Mouse (Mus musculus): ENCODE results near the gene Lsamp.

Lsamp gene

GRCm38 (mm10) chr16:41771427-41772125 lies 1787.4 kb downstream of the Lsamp start:
- DNase-seq (ENCODE audit: low spot score in 2 of 2), result no peak

- DNase-seq (ENCODE audit: low spot score in 2 of 2), result peak in 1 of 2 experiments; percentile 6
Measured at GRCm38 (mm10) chr16:41777586-41777985, 1793.4 kb downstream of the Lsamp start.

GRCm38 (mm10) chr16:41785600-41785999 lies 1801.4 kb downstream of the Lsamp start:
- no peak for DNase-seq (ENCODE audit: low spot score in 2 of 2)

GRCm38 (mm10) chr16:41786704-41787103 lies 1802.5 kb downstream of the Lsamp start:
- DNase-seq (ENCODE audit: low spot score in 2 of 2), result no peak

- DNase-seq (ENCODE audit: low spot score in 2 of 2), result no peak
Measured at GRCm38 (mm10) chr16:41787146-41787545, 1803.0 kb downstream of the Lsamp start.

- no peak for DNase-seq (ENCODE audit: low spot score in 2 of 2)
Measured at GRCm38 (mm10) chr16:41790016-41790415, 1805.9 kb downstream of the Lsamp start.

- no peak for DNase-seq (ENCODE audit: low spot score in 2 of 2)
Measured at GRCm38 (mm10) chr16:41820369-41820768, 1836.2 kb downstream of the Lsamp start.

- DNase-seq (ENCODE audit: low spot score in 2 of 2), result no peak
Measured at GRCm38 (mm10) chr16:41826899-41827604, 1842.9 kb downstream of the Lsamp start.

- no peak for DNase-seq (ENCODE audit: low spot score in 2 of 2)
Measured at GRCm38 (mm10) chr16:41827605-41827948, 1843.4 kb downstream of the Lsamp start.

GRCm38 (mm10) chr16:41834637-41835036 lies 1850.5 kb downstream of the Lsamp start:
- DNase-seq (ENCODE audit: low spot score in 2 of 2), result no peak

- DNase-seq (ENCODE audit: low spot score in 2 of 2), result no peak
Measured at GRCm38 (mm10) chr16:41835745-41836144, 1851.6 kb downstream of the Lsamp start.

- DNase-seq (ENCODE audit: low spot score in 2 of 2), result no peak
Measured at GRCm38 (mm10) chr16:41839751-41840404, 1855.7 kb downstream of the Lsamp start.

GRCm38 (mm10) chr16:41846903-41847302 lies 1862.7 kb downstream of the Lsamp start:
- DNase-seq (ENCODE audit: low spot score in 2 of 2), result no peak

- DNase-seq (ENCODE audit: low spot score in 2 of 2), result no peak
Measured at GRCm38 (mm10) chr16:41871917-41872593, 1887.9 kb downstream of the Lsamp start.

- DNase-seq (ENCODE audit: low spot score in 2 of 2), result no peak
Measured at GRCm38 (mm10) chr16:41888546-41889165, 1904.5 kb downstream of the Lsamp start.

- DNase-seq (ENCODE audit: low spot score in 2 of 2), result no peak
Measured at GRCm38 (mm10) chr16:41900783-41901182, 1916.6 kb downstream of the Lsamp start.

GRCm38 (mm10) chr16:41903654-41904053 lies 1919.5 kb downstream of the Lsamp start:
- no peak for DNase-seq (ENCODE audit: low spot score in 2 of 2)

- DNase-seq (ENCODE audit: low spot score in 2 of 2), result no peak
Measured at GRCm38 (mm10) chr16:41912584-41913193, 1928.5 kb downstream of the Lsamp start.

- DNase-seq (ENCODE audit: low spot score in 2 of 2), result no peak
Measured at GRCm38 (mm10) chr16:41913346-41913745, 1929.2 kb downstream of the Lsamp start.

GRCm38 (mm10) chr16:41916342-41916741 lies 1932.2 kb downstream of the Lsamp start:
- DNase-seq (ENCODE audit: low spot score in 2 of 2), result no peak

- DNase-seq (ENCODE audit: low spot score in 2 of 2), result no peak
Measured at GRCm38 (mm10) chr16:41917057-41917821, 1933.1 kb downstream of the Lsamp start.

All from urinary bladder, postnatal 36 days (tissue).